Mouse (Mus musculus): ENCODE results near the gene Usp45.

- TF ChIP-seq POLR2A (IDR thresholded peaks at IDR 0.05; ENCODE audit: extremely low read depth, insufficient read depth, low read length) (no peak), CTCF (IDR thresholded peaks at IDR 0.05; ENCODE audit: extremely low read depth, insufficient read depth, low read length) (no peak)
Observed at GRCm38 (mm10) chr4:21772306-21772705, 5.3 kb downstream of the Usp45 start.
